Mouse (Mus musculus): ENCODE results near the gene Ccl12. TPM values are rescaled to one million over a fixed set of nuclear protein-coding genes. Genes with fewer than 3 reads are reported as not detected.

Gene Ccl12
- 1.1 and 2.0 TPM in 2 replicates for polyA plus RNA-seq (2015; fragmentation: Nextera tagmentation; extraction: Ambion mirVana)

DNA sequence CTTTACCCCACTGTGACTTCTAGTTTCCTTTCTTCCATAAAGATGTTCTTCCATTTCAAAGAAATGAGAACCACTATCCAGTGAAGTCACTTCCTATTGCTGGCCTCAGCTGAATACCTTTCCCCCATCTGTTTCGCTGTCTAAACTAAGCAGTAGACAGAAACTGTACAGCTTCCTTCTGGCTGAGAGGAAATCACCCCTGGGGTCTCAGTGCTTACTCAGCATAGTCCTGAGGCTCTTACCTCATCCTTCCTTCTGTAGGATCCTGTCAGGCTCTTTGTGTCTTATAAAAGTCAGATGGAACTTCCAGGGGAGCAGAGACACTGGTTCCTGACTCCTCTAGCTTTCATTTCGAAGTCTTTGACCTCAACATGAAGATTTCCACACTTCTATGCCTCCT lies at the start of gene Ccl12:
Ccl12 (plus strand) TSS at position 317 of the 400 bp plus-strand sequence.
- ATAC-seq (ENCODE audit: low FRiP score), result no peak
- Histone ChIP-seq H3K27me3 (no peaks in the 10 kb centered on the region), H3K4me1 (replicated peaks) (no peaks in the 10 kb centered on the region), H3K9me3 (no peaks in the 10 kb centered on the region), H3K27ac (no peak within 1 kb of the TSS), H3K4me2 (no peak within 1 kb of the TSS), H3K4me3 (no peak within 1 kb of the TSS), H3K9ac (no peak within 1 kb of the TSS), H3K36me3 (no peaks in the 10 kb centered on the region)
- WGBS, result 68% methylated on average over 2 of the region's 2 CpGs

DNA sequence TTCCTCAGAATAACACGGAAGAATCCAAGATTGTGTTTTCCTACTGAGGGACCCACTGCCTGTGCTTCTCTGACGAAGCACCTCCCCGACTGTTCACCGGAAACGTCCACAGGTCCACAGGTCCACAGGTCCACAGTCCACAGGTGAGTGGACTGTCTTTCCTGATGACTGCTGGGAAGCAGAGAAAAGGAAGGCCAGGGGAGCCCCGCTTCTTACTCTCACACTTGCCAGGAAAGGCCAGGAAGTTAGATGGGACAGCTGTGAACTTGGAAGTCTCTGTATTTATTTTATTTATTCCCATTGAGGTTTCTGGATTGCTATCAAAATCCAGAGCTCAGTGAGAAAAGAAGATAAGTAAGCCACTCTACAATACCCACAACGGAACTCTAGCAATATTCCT lies 47.8 kb upstream of the Ccl12 start:
- Histone ChIP-seq H3K4me1 (replicated peaks) (no peaks in the 10 kb centered on the region), H3K9me3 (no peaks in the 10 kb centered on the region), H3K9ac (no peak overlapping the region), H3K36me3 (no peaks in the 10 kb centered on the region), H3K4me3 (no peak overlapping the region), H3K27me3 (no peaks in the 10 kb centered on the region), H3K4me2 (no peak overlapping the region), H3K27ac (no peak overlapping the region)
- ATAC-seq (ENCODE audit: low FRiP score), result no peak
- WGBS, result 94% methylated on average over 7 of the region's 7 CpGs

DNA sequence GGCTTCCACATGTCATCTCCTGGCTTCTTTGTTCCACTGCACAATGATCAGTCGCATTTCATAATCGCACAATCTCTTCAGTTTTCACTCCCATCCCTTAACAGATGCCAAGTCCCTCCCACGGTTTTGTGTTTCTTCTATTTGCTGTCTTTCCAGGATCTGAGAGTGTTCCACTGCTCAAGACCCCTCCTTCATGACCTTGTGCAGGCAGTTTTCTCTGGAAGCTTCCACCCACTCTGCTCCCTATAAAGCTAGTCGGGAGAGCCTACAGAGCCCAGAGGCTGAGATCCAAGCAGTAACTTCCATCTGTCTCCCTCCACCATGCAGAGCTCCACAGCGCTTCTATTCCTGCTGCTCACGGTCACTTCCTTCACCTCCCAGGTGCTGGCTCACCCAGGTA lies 44.0 kb upstream of the Ccl12 start, which contains the start of gene Ccl11:
Ccl11 (plus strand) TSS at position 178 of the 400 bp plus-strand sequence.
- H3K9me3 ChIP-seq, result no peaks in the 10 kb centered on the region
- no peak within 1 kb of the TSS for H3K9ac ChIP-seq
- H3K4me2 ChIP-seq, result no peak within 1 kb of the TSS
- H3K27ac ChIP-seq, result no peak within 1 kb of the TSS
- WGBS, result 85% methylated on average over 6 of the region's 6 CpGs
- no peaks in the 10 kb centered on the region for H3K27me3 ChIP-seq
- no peak within 1 kb of the TSS for H3K4me3 ChIP-seq
- no peak for ATAC-seq (ENCODE audit: low FRiP score)
- H3K4me1 ChIP-seq (replicated peaks), result no peaks in the 10 kb centered on the region
- no peaks in the 10 kb centered on the region for H3K36me3 ChIP-seq

DNA sequence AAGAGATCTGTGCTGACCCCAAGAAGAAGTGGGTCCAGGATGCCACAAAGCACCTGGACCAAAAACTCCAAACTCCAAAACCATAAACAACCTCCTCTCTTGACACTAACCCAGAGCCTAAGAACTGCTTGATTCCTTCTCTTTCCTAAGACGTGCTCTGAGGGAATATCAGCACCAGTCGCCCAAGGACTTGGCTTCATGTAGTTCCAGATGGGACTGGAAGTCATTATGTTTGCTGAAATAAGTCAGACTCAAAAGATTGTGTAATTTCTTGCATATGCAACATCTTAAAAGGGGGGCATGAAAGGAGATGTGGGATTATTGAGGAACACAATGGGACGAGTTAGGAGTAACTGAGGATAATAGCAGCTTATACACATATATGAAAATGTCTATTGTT lies 39.4 kb upstream of the Ccl12 start:
- no peaks in the 10 kb centered on the region for H3K36me3 ChIP-seq
- ATAC-seq (ENCODE audit: low FRiP score), result no peak
- no peaks in the 10 kb centered on the region for H3K9me3 ChIP-seq
- no peak overlapping the region for H3K4me3 ChIP-seq
- H3K27ac ChIP-seq, result no peak overlapping the region
- 85% methylated on average over 3 of the region's 3 CpGs for WGBS
- no peak overlapping the region for H3K9ac ChIP-seq
- H3K27me3 ChIP-seq, result no peaks in the 10 kb centered on the region
- no peak overlapping the region for H3K4me2 ChIP-seq
- no peaks in the 10 kb centered on the region for H3K4me1 ChIP-seq (replicated peaks)

DNA sequence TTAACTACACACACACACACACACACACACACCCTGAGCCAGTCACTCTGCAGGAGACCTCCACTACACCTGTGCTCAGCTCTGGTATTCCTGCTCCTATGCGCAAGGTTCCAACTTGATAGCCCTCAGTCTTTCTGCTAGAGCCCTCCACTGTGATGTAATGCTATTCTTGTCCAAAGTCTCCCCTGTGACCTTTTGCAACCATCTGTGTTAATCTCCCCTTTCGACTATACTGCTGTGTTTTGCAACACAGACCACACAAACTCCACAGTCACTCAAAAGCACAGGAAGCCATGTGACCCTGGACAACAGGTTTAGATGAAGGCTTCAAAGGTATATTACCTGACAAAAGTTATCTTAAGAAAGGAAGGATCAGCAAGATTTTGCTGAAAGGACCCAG lies 38.2 kb upstream of the Ccl12 start:
- Histone ChIP-seq H3K9me3 (no peaks in the 10 kb centered on the region), H3K4me3 (no peak overlapping the region), H3K36me3 (no peaks in the 10 kb centered on the region), H3K4me1 (replicated peaks) (no peaks in the 10 kb centered on the region), H3K27ac (no peak overlapping the region), H3K9ac (no peak overlapping the region), H3K4me2 (no peak overlapping the region), H3K27me3 (no peaks in the 10 kb centered on the region)
- ATAC-seq (ENCODE audit: low FRiP score), result no peak
- 87% methylated on average over 2 of the region's 2 CpGs for WGBS

DNA sequence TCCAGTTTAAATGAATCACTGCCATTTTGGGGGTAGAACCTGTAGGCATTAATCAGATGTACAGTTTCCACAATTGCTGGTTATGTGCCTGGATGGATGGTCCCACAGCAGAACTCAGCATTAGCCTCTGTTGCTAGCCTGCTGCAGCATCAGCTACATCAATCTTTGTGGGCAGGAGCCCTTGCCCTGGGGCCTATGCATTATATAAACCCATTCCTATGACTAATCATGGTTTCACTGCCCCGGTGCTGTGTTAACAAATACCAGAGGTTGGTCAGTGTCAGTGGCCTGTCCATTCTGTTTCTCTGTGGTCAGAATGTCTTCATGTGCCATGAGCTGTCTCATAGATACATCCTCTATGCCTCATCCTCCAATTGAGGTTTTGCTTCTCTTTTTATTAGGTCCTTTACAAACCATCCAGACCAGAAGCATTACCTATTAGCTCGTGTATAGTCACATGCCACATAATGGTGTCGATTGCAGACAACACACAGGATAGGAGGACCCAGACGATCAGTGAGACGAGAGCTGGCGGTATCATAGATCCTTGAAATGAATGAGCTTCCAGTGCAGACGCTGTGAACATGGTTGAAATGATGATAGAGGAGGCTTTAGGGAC lies 34.6 kb upstream of the Ccl12 start:
- no peak overlapping the region for H3K27ac ChIP-seq
- no peak overlapping the region for H3K9ac ChIP-seq
- no peak overlapping the region for H3K4me3 ChIP-seq
- H3K36me3 ChIP-seq, result no peaks in the 10 kb centered on the region
- no peaks in the 10 kb centered on the region for H3K4me1 ChIP-seq (replicated peaks)
- ATAC-seq (ENCODE audit: low FRiP score), result no peak
- WGBS, result 85% methylated on average over 7 of the region's 7 CpGs
- no peak overlapping the region for H3K4me2 ChIP-seq
- H3K27me3 ChIP-seq, result no peaks in the 10 kb centered on the region
- H3K9me3 ChIP-seq, result no peaks in the 10 kb centered on the region

DNA sequence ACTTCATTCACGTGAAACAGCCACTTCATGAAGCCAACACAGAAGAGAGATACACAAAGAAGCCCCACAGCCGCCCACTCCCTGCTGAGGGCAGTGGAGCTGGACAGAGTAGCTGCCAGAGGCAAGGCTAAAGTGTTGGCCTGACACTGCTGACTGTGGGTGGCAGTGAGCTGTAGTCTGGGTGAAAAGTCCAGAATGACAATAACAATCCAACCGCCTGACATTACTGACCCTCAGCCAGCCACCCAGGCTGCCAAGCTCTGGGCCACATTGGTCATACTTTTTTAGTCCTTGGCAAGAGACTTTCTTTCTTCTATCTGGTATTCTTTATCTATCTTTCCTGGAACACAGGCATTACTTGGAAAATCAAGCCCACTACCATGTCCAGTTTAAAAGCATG lies 30.6 kb upstream of the Ccl12 start:
- no peak overlapping the region for H3K27ac ChIP-seq
- no peaks in the 10 kb centered on the region for H3K9me3 ChIP-seq
- no peak overlapping the region for H3K9ac ChIP-seq
- no peak overlapping the region for H3K4me2 ChIP-seq
- H3K4me3 ChIP-seq, result no peak overlapping the region
- H3K36me3 ChIP-seq, result no peaks in the 10 kb centered on the region
- H3K27me3 ChIP-seq, result no peaks in the 10 kb centered on the region
- WGBS, result 64% methylated on average over 3 of the region's 3 CpGs
- H3K4me1 ChIP-seq (replicated peaks), result no peaks in the 10 kb centered on the region
- no peak for ATAC-seq (ENCODE audit: low FRiP score)

DNA sequence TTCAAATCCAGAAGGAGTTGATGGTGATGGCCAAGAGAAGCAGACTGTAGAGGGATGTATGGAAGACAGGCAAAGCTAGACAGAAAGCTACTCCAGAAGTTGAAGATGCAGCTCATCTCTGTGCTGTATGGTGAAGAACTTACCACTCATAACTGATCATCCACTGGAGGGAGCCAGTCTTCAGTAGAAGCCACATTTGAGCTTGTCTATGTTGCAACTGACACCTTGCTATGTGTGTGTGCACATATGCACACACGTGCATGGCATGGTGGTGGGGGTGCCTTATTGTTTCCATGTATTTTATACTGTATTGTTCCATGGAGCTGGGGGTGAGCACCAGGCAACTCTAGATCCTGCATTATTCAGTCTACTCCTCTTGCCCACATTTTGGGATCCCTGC lies 29.3 kb upstream of the Ccl12 start:
- WGBS, result 87% methylated on average over 1 of the region's 1 CpGs
- ATAC-seq (ENCODE audit: low FRiP score), result no peak

DNA sequence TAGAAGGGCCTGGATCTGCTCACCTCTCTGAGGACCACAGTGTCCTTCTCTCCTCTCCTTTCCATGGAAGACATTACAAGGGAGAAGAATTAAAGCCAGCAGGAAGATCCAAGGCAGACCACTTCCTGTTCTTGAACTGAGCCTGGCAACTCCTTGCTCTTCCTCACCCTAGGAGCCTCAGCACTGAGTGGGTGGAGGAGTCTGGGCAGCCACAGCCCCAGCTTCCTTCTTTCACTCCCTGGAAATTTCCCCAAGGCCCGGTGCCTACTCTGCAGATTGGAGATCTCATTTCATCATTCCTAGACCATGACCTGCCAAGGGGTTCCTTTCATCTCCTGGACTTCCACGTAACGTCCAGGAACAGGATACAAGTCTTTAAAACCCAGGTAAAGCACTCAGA lies 28.7 kb upstream of the Ccl12 start:
- no peak overlapping the region for H3K4me3 ChIP-seq
- no peaks in the 10 kb centered on the region for H3K4me1 ChIP-seq (replicated peaks)
- 86% methylated on average over 3 of the region's 3 CpGs for WGBS
- H3K4me2 ChIP-seq, result no peak overlapping the region
- no peak for ATAC-seq (ENCODE audit: low FRiP score)
- no peak overlapping the region for H3K9ac ChIP-seq
- H3K36me3 ChIP-seq, result no peaks in the 10 kb centered on the region
- no peaks in the 10 kb centered on the region for H3K27me3 ChIP-seq
- no peak overlapping the region for H3K27ac ChIP-seq
- no peaks in the 10 kb centered on the region for H3K9me3 ChIP-seq

More for the DNA sequence above, 29.3 kb upstream of the Ccl12 start:
- Histone ChIP-seq H3K4me2 (no peak overlapping the region), H3K36me3 (no peaks in the 10 kb centered on the region), H3K27me3 (no peaks in the 10 kb centered on the region), H3K27ac (no peak overlapping the region), H3K9ac (no peak overlapping the region), H3K9me3 (no peaks in the 10 kb centered on the region), H3K4me3 (no peak overlapping the region), H3K4me1 (replicated peaks) (no peaks in the 10 kb centered on the region)

DNA sequence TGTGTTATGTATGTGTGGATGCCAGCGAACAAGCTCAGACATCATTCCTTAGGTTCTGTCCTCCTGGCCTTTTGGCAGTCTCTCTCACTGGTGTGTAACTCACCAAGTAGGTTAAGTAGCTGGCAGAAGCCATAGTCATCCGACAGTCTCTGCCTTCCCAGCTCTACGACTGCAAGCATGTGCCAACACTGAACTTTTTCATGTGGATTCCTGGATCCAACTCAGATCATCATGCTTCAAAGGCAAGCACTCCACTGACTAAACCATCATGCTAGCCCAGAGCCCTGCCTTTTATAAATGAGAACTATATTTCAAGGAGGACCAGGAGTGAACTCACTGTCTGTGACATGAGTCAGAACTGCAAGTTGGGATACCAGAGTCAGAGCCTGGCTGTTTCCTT lies 28.0 kb upstream of the Ccl12 start:
- no peak overlapping the region for H3K4me2 ChIP-seq
- H3K9me3 ChIP-seq, result no peaks in the 10 kb centered on the region
- H3K9ac ChIP-seq, result no peak overlapping the region
- 93% methylated on average over 3 of the region's 3 CpGs for WGBS
- no peak for ATAC-seq (ENCODE audit: low FRiP score)
- no peaks in the 10 kb centered on the region for H3K4me1 ChIP-seq (replicated peaks)
- no peak overlapping the region for H3K4me3 ChIP-seq
- no peaks in the 10 kb centered on the region for H3K36me3 ChIP-seq
- no peaks in the 10 kb centered on the region for H3K27me3 ChIP-seq
- no peak overlapping the region for H3K27ac ChIP-seq

DNA sequence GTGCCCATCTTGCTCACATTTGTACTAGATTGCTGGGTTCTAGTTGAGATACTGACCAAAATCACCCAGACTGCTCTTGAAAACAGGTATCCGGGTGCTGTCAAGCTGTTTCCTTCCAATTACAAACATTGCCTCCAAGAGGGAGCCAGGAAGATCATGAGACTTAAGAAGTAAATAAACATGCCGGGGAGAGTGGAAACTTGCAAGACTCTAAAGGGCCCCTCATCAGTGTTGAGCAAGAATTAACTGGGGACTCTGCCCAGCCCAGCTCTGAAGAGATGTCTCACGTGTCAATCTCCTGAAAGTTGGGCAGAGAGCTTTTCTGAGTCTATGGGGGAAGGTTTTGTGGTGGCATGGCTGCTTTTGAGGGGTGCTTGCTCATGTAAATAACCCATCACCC lies 24.6 kb upstream of the Ccl12 start:
- WGBS, result 74% methylated on average over 3 of the region's 3 CpGs

DNA sequence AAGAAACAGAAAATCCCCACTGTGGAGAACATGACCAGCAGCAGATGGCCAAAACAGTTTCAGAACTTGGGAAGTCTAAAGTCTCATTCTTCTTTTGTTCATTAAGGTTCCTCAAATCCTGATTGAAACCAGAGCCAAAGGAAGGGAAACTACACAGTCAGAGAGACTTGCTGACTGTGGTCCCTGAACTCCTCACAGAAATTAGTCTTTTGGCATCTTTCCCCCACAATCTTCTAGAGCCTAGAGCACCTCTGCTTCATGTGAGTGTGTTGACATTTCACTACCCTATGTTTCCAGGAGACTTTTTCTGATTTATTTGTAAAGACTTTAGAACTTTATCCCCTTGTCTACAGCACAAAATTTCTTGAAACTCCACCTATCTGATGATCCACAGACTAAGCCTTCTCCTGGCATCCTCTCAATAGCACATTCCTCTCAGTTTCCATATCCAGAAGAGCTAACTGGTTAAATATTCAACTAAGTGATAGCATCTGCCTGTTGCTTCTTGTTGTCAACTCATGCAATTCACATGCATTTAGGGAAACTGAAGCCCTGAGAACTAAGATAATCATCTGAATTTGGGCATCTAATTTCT lies 23.4 kb upstream of the Ccl12 start:
- Histone ChIP-seq H3K36me3 (no peaks in the 10 kb centered on the region), H3K4me1 (replicated peaks) (no peaks in the 10 kb centered on the region), H3K27ac (no peak overlapping the region), H3K9me3 (no peaks in the 10 kb centered on the region), H3K9ac (no peak overlapping the region), H3K4me2 (no peak overlapping the region), H3K4me3 (no peak overlapping the region), H3K27me3 (no peaks in the 10 kb centered on the region)
- no peak for ATAC-seq (ENCODE audit: low FRiP score)

More for the DNA sequence above, 24.6 kb upstream of the Ccl12 start:
- ATAC-seq (ENCODE audit: low FRiP score), result no peak
- Histone ChIP-seq H3K9me3 (no peaks in the 10 kb centered on the region), H3K4me3 (no peak overlapping the region), H3K27ac (no peak overlapping the region), H3K36me3 (no peaks in the 10 kb centered on the region), H3K27me3 (no peaks in the 10 kb centered on the region), H3K4me1 (replicated peaks) (no peaks in the 10 kb centered on the region), H3K4me2 (no peak overlapping the region), H3K9ac (no peak overlapping the region)

DNA sequence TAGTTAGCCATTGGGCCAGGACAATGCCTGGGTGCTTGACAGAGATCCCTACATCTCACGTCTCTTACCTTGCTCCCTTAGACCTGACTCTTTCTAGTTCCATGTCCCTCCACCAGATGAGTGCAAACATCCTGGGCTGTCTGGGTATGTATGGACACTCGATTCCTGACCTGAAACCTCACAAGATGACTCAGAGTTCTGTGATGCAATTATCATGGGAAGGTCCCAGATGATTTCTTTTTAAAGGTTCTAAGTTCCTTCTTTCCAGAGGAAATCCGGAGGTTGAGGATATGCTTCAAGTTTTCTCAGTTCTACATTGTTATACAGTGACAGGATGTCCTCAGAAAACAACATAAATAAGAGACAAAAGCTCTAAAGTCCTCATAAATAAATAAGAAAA lies 20.8 kb upstream of the Ccl12 start:
- 83% methylated on average over 3 of the region's 3 CpGs for WGBS
- H3K4me1 ChIP-seq (replicated peaks), result no peaks in the 10 kb centered on the region
- no peak for ATAC-seq (ENCODE audit: low FRiP score)
- no peaks in the 10 kb centered on the region for H3K9me3 ChIP-seq
- H3K4me2 ChIP-seq, result no peak overlapping the region
- no peaks in the 10 kb centered on the region for H3K27me3 ChIP-seq
- no peak overlapping the region for H3K27ac ChIP-seq
- H3K4me3 ChIP-seq, result no peak overlapping the region
- no peak overlapping the region for H3K9ac ChIP-seq
- no peaks in the 10 kb centered on the region for H3K36me3 ChIP-seq

All from hindbrain, embryonic 13.5 days (tissue).